Mouse (Mus musculus) ES-E14 (cell line): ENCODE data around the gene Satb2.

Experiments
- CHD2 ChIP-seq: IDR thresholded peaks from 2 replicates; pipeline ENCODE4 v1.6.1; 2014; ENCODE audit warnings: mild to moderate bottlenecking, low read depth, low read length, inconsistent platforms
- MAFK ChIP-seq: IDR thresholded peaks from 2 replicates; pipeline ENCODE4 v1.6.1; 2014; ENCODE audit warnings: mild to moderate bottlenecking, low read depth, low read length, inconsistent platforms; ENCODE audit not compliant: insufficient read depth
- ZC3H11A ChIP-seq: IDR thresholded peaks from 2 replicates; pipeline ENCODE4 v1.6.1; 2012; ENCODE audit warnings: low read depth, mild to moderate bottlenecking, inconsistent platforms, low read length, borderline replicate concordance

- TF ChIP-seq MAFK: no peak
- TF ChIP-seq ZC3H11A: no peak
- TF ChIP-seq CHD2: no peak
These were observed 2.2 kb downstream of the Satb2 start for GRCm38 (mm10) chr1:56976044-56976824.
